Mouse (Mus musculus): ENCODE results near the gene Gm11127. TPM values are rescaled to one million over a fixed set of nuclear protein-coding genes. Genes with fewer than 3 reads are reported as not detected.

Gm11127 gene
- not detected for polyA plus RNA-seq (2014; fragmentation: Illumina TruSeq; extraction: RNeasy Lipid Tissue Mini Kit (QIAGEN cat#74804); ENCODE audit: low read depth, low replicate concordance)

DNA sequence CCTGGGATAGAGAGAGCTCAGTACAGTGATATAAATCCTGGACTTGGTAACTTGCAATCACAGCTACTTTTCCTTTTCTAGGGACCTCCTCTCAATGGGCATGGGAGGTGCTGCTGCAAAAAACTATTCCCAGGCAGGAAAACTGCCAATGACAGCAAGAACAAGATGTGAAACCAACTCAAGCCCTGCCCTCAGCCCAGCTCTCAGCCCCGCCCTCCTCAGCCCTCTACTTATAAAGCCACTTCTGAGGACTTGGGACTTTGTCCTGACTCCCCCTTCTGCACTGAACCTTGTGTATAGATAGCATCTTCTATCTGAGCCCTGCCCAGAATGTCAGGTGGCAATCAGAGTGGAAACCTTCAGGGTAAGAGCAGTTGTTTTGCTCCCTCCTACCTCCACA, at the start of gene Gm11127:
Gene Gm11127 (minus strand): TSS at position 10 of the 400 bp plus-strand sequence.

DNA sequence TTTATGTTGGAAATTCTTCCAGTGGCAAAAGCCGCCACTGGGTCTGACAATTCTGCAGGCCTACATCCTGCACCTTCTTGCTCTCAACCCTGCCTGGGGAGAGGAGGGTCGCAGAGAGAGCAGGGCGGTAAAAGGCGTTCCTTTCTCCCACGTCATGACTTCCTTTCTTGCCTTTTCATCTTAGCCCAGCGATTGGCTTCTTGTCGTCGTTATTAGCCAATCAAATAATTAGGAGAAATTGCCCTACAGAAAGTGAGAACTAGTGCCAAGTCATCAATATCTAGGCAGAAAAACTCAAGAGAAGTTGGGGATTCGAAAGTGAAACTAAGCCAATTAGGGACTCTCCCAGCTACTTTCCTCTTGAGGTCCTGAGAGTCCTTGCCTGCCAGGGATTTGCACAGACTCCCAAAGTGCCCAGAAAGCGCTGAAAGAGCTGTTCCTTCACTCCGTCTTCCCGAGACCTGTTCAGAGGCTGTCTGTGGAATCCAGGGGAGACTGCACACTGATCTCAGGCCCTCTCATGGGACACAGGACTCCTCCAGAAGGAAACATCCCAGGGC, 15.5 kb downstream of the Gm11127 start, which contains the start of the genes H2-T22 and Gm6034:
Gene H2-T22 (minus strand): TSS at position 138 of the 560 bp plus-strand sequence.
Gene Gm6034 (plus strand): TSS at position 352 of the 560 bp plus-strand sequence.

DNA sequence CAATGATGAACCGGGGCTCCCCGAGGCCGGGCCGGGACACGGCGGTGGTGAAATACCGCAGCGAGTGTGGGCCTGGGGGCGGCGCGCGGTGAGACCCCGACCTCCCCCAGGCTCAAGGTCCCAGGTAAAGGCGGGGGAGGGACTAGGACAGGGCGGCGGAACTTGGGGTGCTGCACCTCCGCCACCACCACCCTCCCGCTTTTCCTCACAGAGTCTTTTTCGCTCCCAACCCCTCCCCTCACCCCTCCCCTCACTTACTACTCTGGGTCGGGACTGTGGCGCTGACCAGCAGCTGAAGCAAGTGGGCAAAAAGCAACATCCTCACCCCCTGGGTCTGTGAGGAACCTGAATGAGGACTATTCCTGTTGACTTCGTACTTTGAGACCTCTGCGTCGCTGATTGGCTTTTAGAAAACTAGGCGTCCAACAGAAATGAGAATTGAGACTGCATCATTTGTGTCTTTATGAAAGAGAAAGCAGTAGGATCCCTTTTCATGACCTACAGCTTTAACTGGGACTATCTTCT, 25.8 kb downstream of the Gm11127 start, which contains the start of gene H2-T23:
Gene H2-T23 (minus strand): TSS at position 505 of the 525 bp plus-strand sequence.

DNA sequence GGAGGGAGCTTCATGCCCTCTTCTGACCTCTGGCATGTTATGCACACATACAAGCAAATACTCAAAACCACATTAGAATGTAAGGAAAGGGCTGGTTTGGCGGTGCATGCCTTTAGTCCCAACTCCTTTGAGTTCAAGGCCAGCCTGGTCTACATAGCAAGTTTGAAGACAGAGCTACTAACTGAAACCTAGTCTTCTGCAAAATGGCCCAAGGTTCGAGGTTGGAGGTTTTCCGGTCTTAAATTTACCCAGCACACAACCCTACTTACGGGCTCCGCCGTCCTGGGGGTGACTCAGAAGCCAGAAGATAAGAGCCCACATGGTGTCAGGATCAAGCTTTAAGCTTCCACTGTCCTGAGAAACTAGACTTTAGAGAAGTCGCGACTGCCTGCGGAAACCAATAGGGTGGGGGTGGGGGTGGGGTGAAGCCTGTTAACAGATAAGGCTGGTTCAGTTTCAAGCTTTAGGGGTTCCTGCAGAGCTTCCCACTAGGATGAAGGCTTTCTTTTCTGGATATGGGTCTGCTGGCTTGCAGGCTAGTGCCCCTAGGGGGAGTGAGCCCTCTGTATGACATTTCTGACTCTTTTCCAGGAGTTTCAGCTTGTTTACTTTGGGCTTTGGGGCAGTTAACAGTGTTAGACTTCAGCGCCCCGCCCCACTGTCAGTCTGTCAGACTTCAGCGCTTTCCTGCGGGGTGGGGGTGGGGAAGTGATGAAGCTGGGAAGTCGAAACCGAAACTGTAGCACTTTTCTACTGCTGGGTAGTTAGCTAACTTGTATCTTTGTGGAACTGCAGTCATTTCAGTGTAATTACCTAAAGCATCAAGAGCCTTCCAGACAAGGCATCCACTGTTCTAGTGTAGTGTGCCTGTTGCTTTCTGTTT, 37.7 kb downstream of the Gm11127 start, which contains the start of gene H2-T24:
Gene H2-T24 (minus strand): TSS at position 370 of the 883 bp plus-strand sequence.

Other genes starting within 250 kb of the Gm11127 start
- gene Ier3, start 236.7 kb downstream of the Gm11127 start, polyA plus RNA-seq (2014; fragmentation: Illumina TruSeq; extraction: RNeasy Lipid Tissue Mini Kit (QIAGEN cat#74804); ENCODE audit: low read depth, low replicate concordance), result 0.32 TPM
- 1.6 TPM for gene Flot1, start 235.1 kb downstream of the Gm11127 start, polyA plus RNA-seq (2014; fragmentation: Illumina TruSeq; extraction: RNeasy Lipid Tissue Mini Kit (QIAGEN cat#74804); ENCODE audit: low read depth, low replicate concordance)
- 13.0 TPM for gene Tubb5, start 220.1 kb downstream of the Gm11127 start, polyA plus RNA-seq (2014; fragmentation: Illumina TruSeq; extraction: RNeasy Lipid Tissue Mini Kit (QIAGEN cat#74804); ENCODE audit: low read depth, low replicate concordance)
- gene Mdc1, start 216.9 kb downstream of the Gm11127 start, polyA plus RNA-seq (2014; fragmentation: Illumina TruSeq; extraction: RNeasy Lipid Tissue Mini Kit (QIAGEN cat#74804); ENCODE audit: low read depth, low replicate concordance), result 90.7 TPM
- 27.0 TPM for gene Nrm, start 197.1 kb downstream of the Gm11127 start, polyA plus RNA-seq (2014; fragmentation: Illumina TruSeq; extraction: RNeasy Lipid Tissue Mini Kit (QIAGEN cat#74804); ENCODE audit: low read depth, low replicate concordance)
- 4.9 TPM for gene Ppp1r18, start 192.8 kb downstream of the Gm11127 start, polyA plus RNA-seq (2014; fragmentation: Illumina TruSeq; extraction: RNeasy Lipid Tissue Mini Kit (QIAGEN cat#74804); ENCODE audit: low read depth, low replicate concordance)
- 55.0 TPM for gene Dhx16, start 178.6 kb downstream of the Gm11127 start, polyA plus RNA-seq (2014; fragmentation: Illumina TruSeq; extraction: RNeasy Lipid Tissue Mini Kit (QIAGEN cat#74804); ENCODE audit: low read depth, low replicate concordance)
- gene 2310061I04Rik, start 160.9 kb downstream of the Gm11127 start, polyA plus RNA-seq (2014; fragmentation: Illumina TruSeq; extraction: RNeasy Lipid Tissue Mini Kit (QIAGEN cat#74804); ENCODE audit: low read depth, low replicate concordance), result 51.0 TPM
- 26.8 TPM for gene Atat1, start 148.3 kb downstream of the Gm11127 start, polyA plus RNA-seq (2014; fragmentation: Illumina TruSeq; extraction: RNeasy Lipid Tissue Mini Kit (QIAGEN cat#74804); ENCODE audit: low read depth, low replicate concordance)
- gene Mrps18b, start 142.0 kb downstream of the Gm11127 start, polyA plus RNA-seq (2014; fragmentation: Illumina TruSeq; extraction: RNeasy Lipid Tissue Mini Kit (QIAGEN cat#74804); ENCODE audit: low read depth, low replicate concordance), result 22.7 TPM
- gene Ppp1r10, start 141.9 kb downstream of the Gm11127 start, polyA plus RNA-seq (2014; fragmentation: Illumina TruSeq; extraction: RNeasy Lipid Tissue Mini Kit (QIAGEN cat#74804); ENCODE audit: low read depth, low replicate concordance), result 162 TPM
- gene Abcf1, start 88.6 kb downstream of the Gm11127 start, polyA plus RNA-seq (2014; fragmentation: Illumina TruSeq; extraction: RNeasy Lipid Tissue Mini Kit (QIAGEN cat#74804); ENCODE audit: low read depth, low replicate concordance), result 95.3 TPM
- 5.8 TPM for gene Gnl1, start 78.5 kb downstream of the Gm11127 start, polyA plus RNA-seq (2014; fragmentation: Illumina TruSeq; extraction: RNeasy Lipid Tissue Mini Kit (QIAGEN cat#74804); ENCODE audit: low read depth, low replicate concordance)
- gene Prr3, start 78.1 kb downstream of the Gm11127 start, polyA plus RNA-seq (2014; fragmentation: Illumina TruSeq; extraction: RNeasy Lipid Tissue Mini Kit (QIAGEN cat#74804); ENCODE audit: low read depth, low replicate concordance), result 8.7 TPM
- gene H2-T24, start 37.8 kb downstream of the Gm11127 start, polyA plus RNA-seq (2014; fragmentation: Illumina TruSeq; extraction: RNeasy Lipid Tissue Mini Kit (QIAGEN cat#74804); ENCODE audit: low read depth, low replicate concordance), result 0.13 TPM
- gene H2-T23, start 25.5 kb downstream of the Gm11127 start, polyA plus RNA-seq (2014; fragmentation: Illumina TruSeq; extraction: RNeasy Lipid Tissue Mini Kit (QIAGEN cat#74804); ENCODE audit: low read depth, low replicate concordance), result 0.38 TPM
- 0.71 TPM for gene H2-T22, start 15.6 kb downstream of the Gm11127 start, polyA plus RNA-seq (2014; fragmentation: Illumina TruSeq; extraction: RNeasy Lipid Tissue Mini Kit (QIAGEN cat#74804); ENCODE audit: low read depth, low replicate concordance)
- gene Gm6034, start 15.4 kb downstream of the Gm11127 start, polyA plus RNA-seq (2014; fragmentation: Illumina TruSeq; extraction: RNeasy Lipid Tissue Mini Kit (QIAGEN cat#74804); ENCODE audit: low read depth, low replicate concordance), result not detected
- not detected for gene Gm19684, start 63.3 kb upstream of the Gm11127 start, polyA plus RNA-seq (2014; fragmentation: Illumina TruSeq; extraction: RNeasy Lipid Tissue Mini Kit (QIAGEN cat#74804); ENCODE audit: low read depth, low replicate concordance)
- not detected for gene Gm7030, start 71.1 kb upstream of the Gm11127 start, polyA plus RNA-seq (2014; fragmentation: Illumina TruSeq; extraction: RNeasy Lipid Tissue Mini Kit (QIAGEN cat#74804); ENCODE audit: low read depth, low replicate concordance)
- gene Gm8909, start 110.2 kb upstream of the Gm11127 start, polyA plus RNA-seq (2014; fragmentation: Illumina TruSeq; extraction: RNeasy Lipid Tissue Mini Kit (QIAGEN cat#74804); ENCODE audit: low read depth, low replicate concordance), result not detected
- not detected for gene H2-T3, start 131.9 kb upstream of the Gm11127 start, polyA plus RNA-seq (2014; fragmentation: Illumina TruSeq; extraction: RNeasy Lipid Tissue Mini Kit (QIAGEN cat#74804); ENCODE audit: low read depth, low replicate concordance)
- gene Rpp21, start 199.7 kb upstream of the Gm11127 start, polyA plus RNA-seq (2014; fragmentation: Illumina TruSeq; extraction: RNeasy Lipid Tissue Mini Kit (QIAGEN cat#74804); ENCODE audit: low read depth, low replicate concordance), result 6.4 TPM
- gene Trim39, start 213.9 kb upstream of the Gm11127 start, polyA plus RNA-seq (2014; fragmentation: Illumina TruSeq; extraction: RNeasy Lipid Tissue Mini Kit (QIAGEN cat#74804); ENCODE audit: low read depth, low replicate concordance), result 45.3 TPM
- gene H2-M10.2, start 228.1 kb upstream of the Gm11127 start, polyA plus RNA-seq (2014; fragmentation: Illumina TruSeq; extraction: RNeasy Lipid Tissue Mini Kit (QIAGEN cat#74804); ENCODE audit: low read depth, low replicate concordance), result not detected